Mouse (Mus musculus) MEL (cell line): ENCODE data around the gene Cd151.

Experiments used
- BHLHE40 ChIP-seq: IDR thresholded peaks from 2 replicates; pipeline ENCODE4 v1.6.1; 2012; ENCODE audit warnings: low read depth, mild to moderate bottlenecking, inconsistent platforms, low read length, improper control_type of control experiment, borderline replicate concordance
- CTCF ChIP-seq, 3 experiments: IDR thresholded peaks in 2 of 3; conservative IDR thresholded peaks in 1 of 3; 2 replicates each; pipeline ENCODE4 v1.5.1; 2011 to 2012; ENCODE audit warnings: low read length in 3 of 3, low read depth in 2 of 3, mild to moderate bottlenecking in 2 of 3, improper control_type of control experiment in 1 of 3, inconsistent platforms in 1 of 3, mixed read lengths in 1 of 3, moderate library complexity in 1 of 3; ENCODE audit not compliant: control insufficient read depth in 1 of 3, insufficient read depth in 1 of 3, poor library complexity in 1 of 3, severe bottlenecking in 1 of 3
- E2F4 ChIP-seq: IDR thresholded peaks from 2 replicates; pipeline ENCODE4 v1.6.1; 2011; ENCODE audit warnings: low read depth, low read length, improper control_type of control experiment, borderline replicate concordance
- ELF1 ChIP-seq: IDR thresholded peaks from 2 replicates; pipeline ENCODE4 v1.6.1; 2014; ENCODE audit warnings: low read depth, mild to moderate bottlenecking, inconsistent platforms, low read length, improper control_type of control experiment, moderate library complexity
- EP300 ChIP-seq, 2 experiments: IDR thresholded peaks; 2 replicates each; pipeline ENCODE4 v1.6.1; 2011; ENCODE audit warnings: improper control_type of control experiment in 2 of 2, low read length in 2 of 2, low read depth in 1 of 2, mild to moderate bottlenecking in 1 of 2
- ETS1 ChIP-seq: IDR thresholded peaks from 2 replicates; pipeline ENCODE4 v1.6.1; 2012; ENCODE audit warnings: low read depth, mild to moderate bottlenecking, inconsistent platforms, low read length, improper control_type of control experiment, moderate library complexity
- GABPA ChIP-seq: IDR thresholded peaks from 2 replicates; pipeline ENCODE4 v1.6.1; 2012; ENCODE audit warnings: low read depth, mild to moderate bottlenecking, inconsistent platforms, low read length, improper control_type of control experiment, moderate library complexity
- KAT2A ChIP-seq: conservative IDR thresholded peaks from 2 replicates; pipeline ENCODE4 v1.6.1; 2012; ENCODE audit warnings: low read depth, low read length, improper control_type of control experiment, inconsistent platforms
- MAZ ChIP-seq: IDR thresholded peaks from 2 replicates; pipeline ENCODE4 v1.6.1; 2012; ENCODE audit warnings: low read depth, mild to moderate bottlenecking, inconsistent platforms, low read length, improper control_type of control experiment
- NELFE ChIP-seq: IDR thresholded peaks from 2 replicates; pipeline ENCODE4 v1.6.1; 2011; ENCODE audit warnings: low read depth, low read length, improper control_type of control experiment
- POLR2A ChIP-seq, 2 experiments: IDR thresholded peaks; 2 replicates each; pipeline ENCODE4 v1.6.1; 2011 to 2012; ENCODE audit warnings: low read length in 2 of 2, mild to moderate bottlenecking in 2 of 2, control low read depth in 1 of 2, improper control_type of control experiment in 1 of 2, low read depth in 1 of 2, moderate library complexity in 1 of 2; ENCODE audit not compliant: control insufficient read depth in 1 of 2, insufficient read depth in 1 of 2, poor library complexity in 1 of 2
- POLR2AphosphoS2 ChIP-seq: IDR thresholded peaks from 2 replicates; pipeline ENCODE4 v1.6.1; 2011; ENCODE audit warnings: low read length, improper control_type of control experiment
- TAL1 ChIP-seq: IDR thresholded peaks from 2 replicates; pipeline ENCODE4 v1.6.1; 2012; ENCODE audit warnings: mild to moderate bottlenecking, inconsistent platforms, low read length, moderate library complexity, mixed read lengths
- ZNF384 ChIP-seq: IDR thresholded peaks from 2 replicates; pipeline ENCODE4 v1.6.1; 2012; ENCODE audit warnings: low read depth, mild to moderate bottlenecking, inconsistent platforms, low read length, improper control_type of control experiment

DNA sequence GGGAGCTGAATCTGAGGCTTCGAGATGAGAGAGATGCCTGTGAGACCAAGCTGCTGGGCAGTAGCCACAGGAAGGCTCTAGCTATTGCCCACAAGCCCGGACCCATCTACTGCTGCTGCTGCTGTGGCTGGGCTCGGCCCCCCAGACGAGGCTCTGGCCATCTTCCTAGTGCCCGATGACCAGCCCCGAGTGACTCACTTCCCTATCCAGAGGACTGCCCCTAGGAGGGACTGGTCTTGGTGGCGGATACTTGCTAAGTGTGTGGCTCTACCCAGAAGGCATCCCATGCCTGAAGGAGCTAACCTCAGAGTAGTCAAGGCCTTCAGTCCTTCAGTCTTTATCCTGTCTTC lies 1.2 kb upstream of the Cd151 start:
- TF ChIP-seq ZNF384 (no peak), POLR2AphosphoS2 (no peak), E2F4 (no peak), EP300 (IDR thresholded peaks at IDR 0.05; ENCODE audit: low read depth in 1 of 2, low read length in 2 of 2) (no peak), CTCF (IDR thresholded peaks at IDR 0.05 in 2 of 3, conservative IDR thresholded peaks at IDR 0.05 in 1 of 3; ENCODE audit: control insufficient read depth in 1 of 3, insufficient read depth in 1 of 3, low read depth in 2 of 3, low read length in 3 of 3, poor library complexity in 1 of 3, severe bottlenecking in 1 of 3) (no peak), ELF1 (no peak), BHLHE40 (no peak), ETS1 (no peak), POLR2A (IDR thresholded peaks at IDR 0.05; ENCODE audit: control insufficient read depth in 1 of 2, insufficient read depth in 1 of 2, low read depth in 1 of 2, low read length in 2 of 2, poor library complexity in 1 of 2) (no peak), GABPA (no peak), KAT2A (no peak), MAZ (no peak), NELFE (no peak), TAL1 (no peak)
